Comparison of ENCODE assay signal across 9 mouse cellular contexts in the genomic region with DNA sequence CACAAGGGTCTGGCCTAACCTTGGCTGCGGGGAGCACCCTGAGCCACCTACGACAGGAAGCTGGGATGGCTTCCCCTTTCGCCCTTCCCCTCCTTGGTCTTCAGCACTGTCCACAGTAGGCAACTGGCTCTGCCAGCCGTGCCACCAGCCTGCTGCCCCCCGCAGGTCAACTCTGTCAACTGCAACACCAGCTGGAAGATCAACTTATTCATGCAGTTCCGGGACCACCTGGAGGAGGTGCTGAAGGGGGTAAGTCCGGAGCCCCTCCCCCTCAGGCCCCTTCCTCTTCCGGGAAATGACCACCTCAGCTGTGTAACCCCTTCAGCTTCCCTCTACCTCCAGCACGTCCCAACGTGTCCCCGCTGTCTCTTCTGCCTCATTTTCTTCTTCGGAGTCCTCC. TPM values are rescaled to one million over a fixed set of nuclear protein-coding genes. Genes with fewer than 3 reads are reported as not detected.
DNase-seq lines count a peak whose midpoint lies in the region; ATAC-seq and TF ChIP-seq lines count a peak whose summit lies in the region.
"Had no signal": no experiment of that assay in that cellular context is flagged by ENCODE, and none has a peak within 500 bp of the region (broad histone marks: within the 10 kb centered on the region; RNA-seq: fewer than 3 reads in every experiment).

No protein-coding gene starts in this region.

- H3K27ac ChIP-seq in layer of hippocampus, adult 2 months: no peak overlapping the region
- H3K27ac ChIP-seq: heart, embryonic 13.5 days had no signal

- peak; percentile 68 for TF ChIP-seq CTCF in layer of hippocampus, adult 2 months (conservative IDR thresholded peaks at IDR 0.05)

- DNase-seq in CD4-positive, CD25-positive, alpha-beta regulatory T cell, adult 2 months (ENCODE audit: low read depth, low spot score): peak; percentile 64
- DNase-seq in layer of hippocampus, adult 2 months (ENCODE audit: low spot score in 2 of 2): no peak
- DNase-seq in layer of hippocampus, adult 9-11 months: no peak
- DNase-seq in layer of hippocampus, adult 11-12 months (ENCODE audit: low spot score): no peak
- DNase-seq in gastrocnemius, adult 8-10 months (ENCODE audit: low spot score in 2 of 2): no peak

- no peak for ATAC-seq in CD4-positive, CD25-positive, alpha-beta regulatory T cell, adult 4 months
- ATAC-seq in common myeloid progenitor, adult 5-6 weeks (replicated peaks; ENCODE audit: low read depth, poor library complexity, severe bottlenecking): peak; percentile 34
- peak; percentile 33; the same call in 1 of the 2 replicates for ATAC-seq in megakaryocyte, adult 5-6 weeks (ENCODE audit: poor library complexity, severe bottlenecking)

- no peak overlapping the region for H3K4me3 ChIP-seq in layer of hippocampus, adult 2 months
- H3K4me3 ChIP-seq: heart, embryonic 13.5 days had no signal

RNA-seq across cellular contexts. Expression of a gene that starts 30.3 kb away (rescaled TPM):
- 1 to 10 TPM; 8.2 to 8.6 TPM for polyA plus RNA-seq in CD4-positive, CD25-positive, alpha-beta regulatory T cell, adult 4 months (2017; shearing (Covaris generic))
- 1 to 10 TPM; 2.6 to 3.6 TPM for total RNA-seq in layer of hippocampus, adult 2 months (2021)
- 6.9 and 13.2 TPM in 2 replicates for total RNA-seq in common myeloid progenitor, adult 5-6 weeks (2017)
- total RNA-seq in megakaryocyte, adult 5-6 weeks (2015): 5.9 and 6.2 TPM in 2 replicates
- 10.9 and 12.2 TPM in 2 replicates for total RNA-seq in megakaryocyte, adult 5-6 weeks (2017)
- 1 to 10 TPM; 1.4 to 2.8 (median 2.0) TPM for total RNA-seq in gastrocnemius, adult 8-10 months (2022)

RNA-seq across cellular contexts. Expression of a gene that starts 46.3 kb away (rescaled TPM):
- 100 to 1,000 TPM; 110 to 129 TPM for polyA plus RNA-seq in CD4-positive, CD25-positive, alpha-beta regulatory T cell, adult 4 months (2017; shearing (Covaris generic))
- total RNA-seq in layer of hippocampus, adult 2 months (2021): 100 to 1,000 TPM; 182 to 220 TPM
- 74.7 and 143 TPM in 2 replicates for total RNA-seq in common myeloid progenitor, adult 5-6 weeks (2017)
- total RNA-seq in megakaryocyte, adult 5-6 weeks (2015): 92.0 and 94.4 TPM in 2 replicates
- 88.7 and 110 TPM in 2 replicates for total RNA-seq in megakaryocyte, adult 5-6 weeks (2017)
- 100 to 1,000 TPM; 429 to 490 (median 471) TPM for total RNA-seq in gastrocnemius, adult 8-10 months (2022)

RNA-seq across cellular contexts. Expression of a gene that starts 58.6 kb away (rescaled TPM):
- 1 to 10 TPM; 3.2 to 4.8 TPM for polyA plus RNA-seq in CD4-positive, CD25-positive, alpha-beta regulatory T cell, adult 4 months (2017; shearing (Covaris generic))
- total RNA-seq in layer of hippocampus, adult 2 months (2021): 10 to 100 TPM; 12.7 to 14.3 TPM
- 43.9 and 53.3 TPM in 2 replicates for total RNA-seq in common myeloid progenitor, adult 5-6 weeks (2017)
- total RNA-seq in megakaryocyte, adult 5-6 weeks (2015): 115 and 120 TPM in 2 replicates
- 70.4 and 71.5 TPM in 2 replicates for total RNA-seq in megakaryocyte, adult 5-6 weeks (2017)
- total RNA-seq in gastrocnemius, adult 8-10 months (2022): 10 to 100 TPM; 18.8 to 22.3 (median 21.4) TPM
